Mouse (Mus musculus) forebrain, embryonic 14.5 days (tissue): Measurements from ENCODE around the gene Mrgprg. TPM values are rescaled to one million over a fixed set of nuclear protein-coding genes. Genes with fewer than 3 reads are reported as not detected.
A peak's percentile ranks its signal among the peaks of the same experiment; 100 is the strongest.

Experiments
- ATAC-seq: fragments of 200-750 bp; cut with Nextera tagmentation; 2 replicates; pipeline ENCODE4 v1.8.0; 2017; ENCODE audit warnings: mild to moderate bottlenecking, moderate library complexity
- DNase-seq: peaks from one replicate; pipeline ENCODE4 v3.0.0-alpha.2; 2015; ENCODE audit warnings: low spot score
- H3K27ac ChIP-seq: fragments of 300-500 bp; sonication (generic); 2 replicates; pipeline ENCODE4 v1.5.1; 2014; ENCODE audit warnings: low read depth, mild to moderate bottlenecking, control low read depth, low read length, moderate library complexity
- H3K27me3 ChIP-seq: fragments of 300-500 bp; sonication (generic); replicated peaks from 2 replicates; pipeline ENCODE4 v1.6.1; 2014; ENCODE audit warnings: low read length, control low read depth, mixed read lengths; ENCODE audit not compliant: control insufficient read depth, insufficient read depth
- H3K36me3 ChIP-seq: fragments of 300-500 bp; sonication (generic); 2 replicates; pipeline ENCODE4 v1.6.1; 2014; ENCODE audit warnings: low read length, control low read depth; ENCODE audit not compliant: control insufficient read depth, insufficient read depth
- H3K4me1 ChIP-seq: fragments of 300-500 bp; sonication (generic); 2 replicates; pipeline ENCODE4 v1.6.1; 2014; ENCODE audit warnings: antibody characterized with exemption, low read length, control low read depth; ENCODE audit not compliant: control insufficient read depth, insufficient read depth
- H3K4me2 ChIP-seq: fragments of 300-500 bp; sonication (generic); 2 replicates; pipeline ENCODE4 v1.6.1; 2014; ENCODE audit warnings: mild to moderate bottlenecking, control low read depth, low read length
- H3K4me3 ChIP-seq: fragments of 300-500 bp; sonication (generic); 2 replicates; pipeline ENCODE4 v1.5.1; 2014; ENCODE audit warnings: low read depth, low read length, control low read depth
- H3K9ac ChIP-seq: fragments of 300-500 bp; sonication (generic); 2 replicates; pipeline ENCODE4 v1.6.1; 2014; ENCODE audit warnings: mild to moderate bottlenecking, low read length, control low read depth, moderate library complexity
- H3K9me3 ChIP-seq: fragments of 300-500 bp; sonication (generic); replicated peaks from 2 replicates; pipeline ENCODE4 v1.6.1; 2016; ENCODE audit warnings: low read length, control low read depth, mixed read lengths; ENCODE audit not compliant: control insufficient read depth
- WGBS: fragments of 180-500 bp; shearing (Covaris S2); extraction: QIAGEN DNeasy Blood & Tissue Kit; methylation state at CpG from one replicate; pipeline ENCODE4 v1.1.7; 2014; 5-methylcytosine and 5-hydroxymethylcytosine counted together
- microRNA-seq: library from miRNA; unstranded; fragments of <30 nt; microRNA quantifications from one replicate; pipeline ENCODE4, GENCODE M21; 2016
- polyA plus RNA-seq: library from polyadenylated mRNA; unstranded; fragments of >200 nt; fragmentation: Nextera tagmentation; extraction: Ambion mirVana; gene quantifications from 2 replicates; pipeline ENCODE4 v1.2.1, GENCODE M21; 2014

Gene Mrgprg
- polyA plus RNA-seq, 1 experiment from 2014 or later, result not detected

GRCm38 (mm10) chr7:143729886-143730285, 36.9 kb downstream of the Mrgprg start:
- ATAC-seq (no peak), DNase-seq (no peak)
- no peak overlapping the region for H3K4me2 ChIP-seq
- H3K4me1 ChIP-seq, result no peaks in the 10 kb centered on the region
- H3K9me3 ChIP-seq, result no peaks in the 10 kb centered on the region
- no peaks in the 10 kb centered on the region for H3K27me3 ChIP-seq
- no peaks in the 10 kb centered on the region for H3K36me3 ChIP-seq
- no peak overlapping the region for H3K4me3 ChIP-seq
- no peak overlapping the region for H3K9ac ChIP-seq
- no peak overlapping the region; the same call in 1 of the 2 replicates for H3K27ac ChIP-seq
- 84% methylated on average over 10 of the region's 10 CpGs for WGBS

DNA sequence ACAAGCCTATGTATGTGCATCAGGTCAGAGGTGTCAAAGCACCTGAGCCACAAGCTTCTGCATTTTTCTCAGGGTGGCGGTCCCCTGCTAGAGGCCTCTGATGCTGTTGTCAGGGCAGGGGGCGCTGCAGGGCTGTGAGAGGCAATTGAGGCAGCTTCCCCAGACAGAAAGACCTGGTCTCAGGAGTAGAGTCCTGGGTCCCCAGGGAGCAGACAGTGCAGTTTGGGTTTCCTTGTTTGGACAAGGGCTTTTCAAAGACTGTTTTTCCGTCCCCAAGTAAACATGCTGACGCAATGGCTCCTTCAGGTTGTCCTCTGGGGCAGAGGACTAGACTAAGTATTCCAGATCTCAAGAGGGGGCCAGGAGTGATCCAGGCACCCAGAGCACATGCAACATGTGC, 40.4 kb downstream of the Mrgprg start:
- Histone ChIP-seq H3K4me2 (no peak overlapping the region), H3K36me3 (no peaks in the 10 kb centered on the region), H3K4me3 (no peak overlapping the region), H3K4me1 (no peaks in the 10 kb centered on the region), H3K9ac (no peak overlapping the region), H3K9me3 (no peaks in the 10 kb centered on the region), H3K27me3 (no peaks in the 10 kb centered on the region), H3K27ac (no peak overlapping the region)
- no peak for ATAC-seq
- WGBS, result 86% methylated on average over 4 of the region's 4 CpGs
- no peak for DNase-seq

DNA sequence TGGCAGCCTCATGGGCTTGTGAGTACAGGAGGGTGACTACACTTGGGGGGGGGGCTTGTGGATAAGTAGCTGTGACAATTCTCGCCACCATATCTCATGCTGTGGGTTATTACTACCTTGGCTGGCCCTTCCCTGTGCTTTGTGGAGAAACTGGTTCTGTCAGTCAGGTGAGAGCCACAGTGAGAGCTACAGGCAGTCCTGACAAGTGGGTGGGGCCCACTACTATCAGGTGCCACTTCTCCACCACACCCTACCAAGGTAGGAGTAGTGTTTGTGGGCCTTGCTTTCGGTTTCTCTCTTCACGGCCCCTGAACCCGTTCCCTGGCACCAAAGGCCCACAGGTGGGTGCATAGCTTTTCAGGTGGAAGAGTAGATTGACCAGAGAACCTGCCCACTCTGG, 43.0 kb downstream of the Mrgprg start:
- no peak overlapping the region for H3K9ac ChIP-seq
- H3K9me3 ChIP-seq, result no peaks in the 10 kb centered on the region
- ATAC-seq, result no peak
- no peak overlapping the region for H3K27ac ChIP-seq
- no peaks in the 10 kb centered on the region for H3K4me1 ChIP-seq
- H3K36me3 ChIP-seq, result no peaks in the 10 kb centered on the region
- DNase-seq, result no peak
- WGBS, result 88% methylated on average over 4 of the region's 4 CpGs
- H3K27me3 ChIP-seq, result no peaks in the 10 kb centered on the region
- H3K4me3 ChIP-seq, result no peak overlapping the region
- H3K4me2 ChIP-seq, result no peak overlapping the region

DNA sequence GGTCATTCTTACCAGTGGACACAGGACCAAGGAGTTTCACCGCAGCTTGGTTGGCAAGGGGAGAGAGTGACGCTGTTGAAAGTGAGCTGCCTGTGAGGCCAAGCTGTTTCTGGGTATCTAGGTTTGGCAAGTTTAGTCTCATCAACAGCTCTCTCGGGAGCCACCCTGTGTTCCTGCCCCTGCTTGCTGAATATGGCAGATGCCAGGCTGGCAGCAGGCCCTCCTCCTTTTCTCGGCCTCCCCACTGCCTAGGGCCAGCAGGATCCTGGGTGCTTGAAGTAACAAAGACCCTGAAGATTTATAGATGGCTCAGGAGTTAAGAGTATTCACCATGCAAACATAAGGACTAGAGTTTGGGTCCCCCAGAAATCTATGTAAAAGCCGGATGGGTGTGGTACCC, 44.1 kb downstream of the Mrgprg start:
- Histone ChIP-seq H3K4me3 (no peak overlapping the region), H3K27ac (peak overlapping the region; percentile 44; the same call in 1 of the 2 replicates), H3K27me3 (no peaks in the 10 kb centered on the region), H3K4me2 (no peak overlapping the region), H3K9ac (no peak overlapping the region), H3K36me3 (no peaks in the 10 kb centered on the region), H3K9me3 (no peaks in the 10 kb centered on the region), H3K4me1 (no peaks in the 10 kb centered on the region)
- WGBS, result 69% methylated on average over 5 of the region's 5 CpGs
- ATAC-seq (peak; percentile 44; the same call in 1 of the 2 replicates), DNase-seq (peak; percentile 52)

DNA sequence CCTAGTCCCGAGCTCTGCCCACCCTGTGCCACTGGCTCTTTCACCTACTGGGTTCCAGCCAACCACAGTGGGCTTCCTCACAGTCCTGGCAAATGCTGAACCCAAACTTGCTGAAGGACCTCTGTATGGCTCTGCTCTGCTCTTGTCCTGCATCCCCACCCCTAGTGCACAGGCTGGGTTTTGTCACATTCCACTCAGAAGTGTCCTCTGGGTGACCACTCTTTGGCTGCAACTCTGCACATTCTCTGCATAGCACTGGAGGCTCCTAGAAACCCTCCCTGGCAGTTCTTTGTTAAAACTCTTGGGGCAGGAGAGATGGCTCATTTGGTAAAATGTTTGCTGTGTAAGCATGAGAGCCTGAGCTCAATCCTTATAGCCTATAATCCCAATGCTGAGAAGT, 49.0 kb downstream of the Mrgprg start:
- no peaks in the 10 kb centered on the region for H3K9me3 ChIP-seq
- no peak overlapping the region for H3K27ac ChIP-seq
- no peak overlapping the region for H3K4me3 ChIP-seq
- no peaks in the 10 kb centered on the region for H3K27me3 ChIP-seq
- no peak for DNase-seq
- H3K4me2 ChIP-seq, result no peak overlapping the region
- peaks cover 14% of the 10 kb centered on the region for H3K36me3 ChIP-seq
- no peak for ATAC-seq
- WGBS, result 80% methylated on average over 1 of the region's 1 CpGs
- no peaks in the 10 kb centered on the region for H3K4me1 ChIP-seq
- H3K9ac ChIP-seq, result no peak overlapping the region

Small RNAs within 50 kb of the gene (microRNA-seq; reads per million reads assigned to microRNA genes)
- gene Gm22064, result not detected

Other genes with a start within 250 kb of the Mrgprg start
- 179 and 180 TPM in 2 replicates for gene Nap1l4, start 217.9 kb downstream of the Mrgprg start, polyA plus RNA-seq
- gene Cars, start 166.9 kb downstream of the Mrgprg start, polyA plus RNA-seq, result 51.5 and 59.2 TPM in 2 replicates
- 0.10 TPM in 1 of 2 replicates, not detected in the other for gene Tnfrsf26, start 138.3 kb downstream of the Mrgprg start, polyA plus RNA-seq
- gene Tnfrsf22, start 117.3 kb downstream of the Mrgprg start, polyA plus RNA-seq, result 2.5 and 3.2 TPM in 2 replicates
- 0.24 and 0.56 TPM in 2 replicates for gene Tnfrsf23, start 81.1 kb downstream of the Mrgprg start, polyA plus RNA-seq
- 25.8 and 29.4 TPM in 2 replicates for gene Osbpl5, start 10.0 kb downstream of the Mrgprg start, polyA plus RNA-seq
- 2.6 and 3.6 TPM in 2 replicates for gene Mrgpre, start 17.5 kb upstream of the Mrgprg start, polyA plus RNA-seq
- 5.2 TPM in 2 replicates for gene Nadsyn1, start 55.9 kb upstream of the Mrgprg start, polyA plus RNA-seq
- 59.2 and 64.8 TPM in 2 replicates for gene Dhcr7, start 56.2 kb upstream of the Mrgprg start, polyA plus RNA-seq
- not detected in 2 replicates for gene Gm498, start 99.8 kb upstream of the Mrgprg start, polyA plus RNA-seq
- 4.6 and 5.6 TPM in 2 replicates for gene Shank2, start 234.9 kb upstream of the Mrgprg start, polyA plus RNA-seq